Mouse (Mus musculus) ovary, postnatal 14 days (tissue): ENCODE results near the gene Gm10309.

Experiments used
- DNase-seq: peaks from one replicate; pipeline ENCODE4 v3.0.0; 2022; ENCODE audit warnings: low spot score

Gene Gm10309

GRCm38 (mm10) chr17:86470160-86470559, 34.9 kb downstream of the Gm10309 start:
- no peak for DNase-seq

DNA sequence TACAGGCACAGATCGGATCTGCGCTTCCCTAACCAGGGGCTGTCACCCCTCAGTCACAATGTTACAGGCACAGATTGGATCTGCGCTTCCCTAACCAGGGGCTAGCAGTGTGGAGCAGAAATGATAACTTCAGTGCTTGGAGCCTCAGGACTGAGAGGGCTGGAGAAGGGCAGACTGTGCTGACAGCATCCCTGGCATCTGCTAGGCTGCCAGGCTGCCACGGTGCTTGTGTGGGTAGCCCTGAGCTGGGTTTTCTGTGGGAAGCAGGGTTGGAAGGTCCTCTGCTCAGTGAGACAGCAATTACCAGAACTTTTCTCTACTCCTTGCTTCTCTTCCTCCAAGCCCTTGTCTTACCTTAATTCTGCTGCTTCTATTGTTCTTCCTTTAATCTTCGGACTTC, 37.1 kb downstream of the Gm10309 start:
- DNase-seq, result no peak

GRCm38 (mm10) chr17:86467291-86467898, 37.6 kb downstream of the Gm10309 start:
- no peak for DNase-seq

DNA sequence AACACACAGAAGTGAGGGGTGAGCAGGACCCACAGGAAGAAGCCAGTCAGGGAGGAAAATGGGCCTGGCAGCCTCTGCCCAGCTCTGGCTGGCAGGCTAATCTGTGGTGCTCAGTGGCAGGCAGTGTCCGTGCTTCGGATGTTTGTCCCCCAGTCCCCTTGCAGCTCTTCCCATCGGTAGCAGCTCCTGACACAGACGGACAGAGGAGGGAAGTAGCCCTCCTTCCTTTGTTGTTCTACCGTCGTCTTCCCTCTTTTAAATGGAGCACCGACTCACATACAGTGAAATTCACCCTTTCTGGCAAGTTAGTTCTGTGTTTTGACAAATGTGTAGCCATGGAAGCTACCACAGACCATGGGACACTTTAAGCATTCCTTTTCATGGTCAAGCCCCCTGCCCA, 38.2 kb downstream of the Gm10309 start:
- no peak for DNase-seq

DNA sequence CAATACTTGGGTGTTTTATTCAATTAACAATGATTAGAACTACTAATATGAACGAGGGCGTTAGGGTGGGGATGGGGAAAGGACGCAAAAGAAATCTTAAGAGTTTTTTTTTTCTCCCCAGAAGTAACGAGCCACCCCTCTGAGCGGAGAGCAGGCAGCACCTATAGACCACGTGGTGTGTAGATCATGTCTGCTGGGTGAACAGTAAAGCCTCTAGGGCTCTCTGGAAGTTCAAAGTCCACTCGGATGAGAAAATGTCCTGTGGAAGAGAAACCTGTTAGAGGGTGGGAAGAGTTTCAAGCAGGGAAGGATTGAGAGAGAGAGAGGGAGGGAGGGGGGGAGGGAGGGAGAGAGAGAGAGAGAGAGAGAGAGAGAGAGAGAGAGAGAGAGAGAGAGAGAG, 38.6 kb downstream of the Gm10309 start:
- DNase-seq, result no peak

DNA sequence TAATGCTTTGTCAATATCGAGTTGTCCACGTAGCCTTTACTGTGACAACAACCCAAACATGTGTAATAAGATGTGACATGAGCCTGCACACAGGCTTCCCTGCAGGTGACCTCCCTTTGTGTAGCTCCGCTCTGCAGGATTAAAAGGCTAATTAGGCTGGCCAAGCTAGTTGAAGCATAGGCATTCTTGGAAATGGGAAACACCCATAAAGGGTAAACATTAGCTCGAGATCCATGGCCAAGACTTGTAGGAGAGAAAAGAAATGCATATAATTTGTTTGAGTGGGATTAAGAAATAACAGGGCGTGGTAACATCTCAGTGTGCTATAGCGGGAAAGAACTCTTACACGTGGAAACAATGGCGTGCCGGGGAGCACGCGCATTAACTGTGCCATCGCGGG, 39.2 kb downstream of the Gm10309 start:
- no peak for DNase-seq

GRCm38 (mm10) chr17:86464689-86465363, 40.2 kb downstream of the Gm10309 start:
- DNase-seq, result no peak

DNA sequence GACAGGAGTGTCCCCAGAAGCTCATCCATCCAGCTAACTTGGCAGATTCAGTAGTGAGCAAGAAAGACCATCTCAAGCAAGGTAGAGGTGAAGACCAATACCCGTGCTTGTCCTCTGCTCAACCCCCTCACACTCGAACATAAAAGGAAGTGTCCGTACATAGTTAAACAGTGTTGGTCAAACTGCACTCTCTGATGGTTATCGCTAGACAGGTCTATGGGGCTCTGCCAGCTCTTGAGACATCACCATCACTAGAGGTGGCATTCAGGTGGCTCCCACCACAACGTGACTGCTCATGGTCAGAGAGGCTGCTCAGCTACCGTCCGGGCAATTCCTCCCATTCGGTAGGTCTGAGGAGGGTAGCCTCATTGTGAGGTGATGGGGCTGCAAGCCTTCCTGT, 40.8 kb downstream of the Gm10309 start:
- no peak for DNase-seq

DNA sequence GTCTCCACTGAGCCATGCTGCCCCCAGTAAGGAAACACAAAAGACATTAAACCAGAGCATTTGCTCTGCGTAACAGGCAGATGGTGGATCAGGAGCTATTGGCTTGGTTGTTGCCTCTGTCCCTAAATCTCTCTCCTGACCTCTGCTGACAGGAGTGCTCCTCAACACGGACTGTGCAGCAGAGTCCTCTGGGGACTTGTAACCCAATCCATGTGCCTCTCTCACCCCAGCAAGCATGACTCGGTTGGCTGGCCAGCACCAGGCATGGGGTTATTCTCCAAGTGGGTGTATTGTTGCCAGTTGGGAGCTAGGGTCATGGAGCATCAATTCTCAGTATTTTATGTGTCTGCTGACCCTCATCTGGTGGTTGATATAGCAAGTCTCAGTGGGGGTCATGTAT, 41.7 kb downstream of the Gm10309 start:
- no peak for DNase-seq

DNA sequence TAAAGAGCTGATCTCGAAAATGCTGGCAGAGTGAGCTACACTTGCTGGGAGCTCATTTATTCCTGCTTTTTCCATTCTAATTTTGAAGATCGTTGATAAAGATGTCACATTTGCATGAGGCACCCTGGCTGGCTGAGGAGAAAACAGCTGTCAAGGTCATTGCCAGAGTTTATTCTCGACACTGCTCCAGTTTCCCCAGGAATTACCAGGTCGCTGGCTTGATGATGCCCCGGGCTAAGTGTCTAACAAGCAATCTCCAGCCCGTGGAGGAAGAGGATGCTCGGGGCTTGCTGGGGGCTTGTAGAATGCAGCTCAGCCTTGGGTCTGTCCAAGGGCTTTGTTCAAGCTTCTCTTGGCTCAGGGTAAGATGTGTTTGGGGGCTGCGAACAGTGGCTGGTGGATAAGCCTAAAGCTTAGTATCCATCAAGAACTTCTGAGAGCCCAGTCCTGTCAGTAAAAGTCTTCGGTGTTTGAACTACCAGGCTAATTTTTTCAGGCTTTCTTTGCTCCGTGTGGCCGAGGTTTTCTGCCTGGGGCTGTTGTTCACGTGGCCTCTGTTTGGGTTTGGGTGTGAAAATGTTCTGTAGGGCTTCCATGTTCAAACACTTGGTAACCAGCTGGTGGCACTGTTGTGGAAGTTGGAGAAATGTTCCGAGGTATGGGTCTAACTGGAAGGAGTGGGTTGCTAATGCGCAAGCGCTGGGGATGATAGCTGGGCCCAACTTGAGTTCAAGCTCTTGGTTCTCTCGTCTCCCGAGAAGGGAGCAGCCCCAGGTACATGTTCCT, 44.2 kb downstream of the Gm10309 start:
- DNase-seq, result no peak

DNA sequence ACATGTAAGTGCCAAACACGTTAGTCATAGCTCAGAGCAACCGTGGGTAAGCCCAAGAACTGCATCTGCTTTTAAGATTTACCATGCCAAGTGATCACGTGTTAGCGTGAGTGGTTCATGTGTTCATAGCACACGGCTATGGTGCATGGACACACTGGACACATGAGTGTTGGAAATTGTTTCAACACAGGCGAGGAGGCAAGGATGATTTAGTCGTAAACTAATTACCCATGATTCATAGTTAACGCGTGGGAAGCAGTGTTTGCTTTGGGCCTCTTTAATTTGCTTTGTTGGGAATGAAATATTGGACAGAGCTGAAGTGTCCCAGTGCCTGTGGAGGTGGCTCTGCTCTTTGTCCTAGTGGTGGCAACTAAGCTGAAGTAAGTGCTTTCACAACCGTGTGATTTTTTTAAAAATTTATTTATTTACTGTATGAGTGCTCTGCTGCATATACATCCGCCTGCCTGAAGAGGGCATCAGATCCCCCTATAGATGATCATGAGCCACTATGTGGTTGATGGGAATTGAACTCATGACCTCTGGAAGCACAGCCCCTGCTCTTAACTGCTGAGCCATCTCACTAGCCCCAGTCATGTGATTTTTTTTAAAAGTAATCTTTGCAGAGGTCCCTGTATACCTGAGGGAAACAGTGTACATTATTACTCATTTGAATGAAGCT, 46.6 kb downstream of the Gm10309 start:
- no peak for DNase-seq

- DNase-seq, result no peak
Observed at GRCm38 (mm10) chr17:86456512-86456911, 48.5 kb downstream of the Gm10309 start.

DNA sequence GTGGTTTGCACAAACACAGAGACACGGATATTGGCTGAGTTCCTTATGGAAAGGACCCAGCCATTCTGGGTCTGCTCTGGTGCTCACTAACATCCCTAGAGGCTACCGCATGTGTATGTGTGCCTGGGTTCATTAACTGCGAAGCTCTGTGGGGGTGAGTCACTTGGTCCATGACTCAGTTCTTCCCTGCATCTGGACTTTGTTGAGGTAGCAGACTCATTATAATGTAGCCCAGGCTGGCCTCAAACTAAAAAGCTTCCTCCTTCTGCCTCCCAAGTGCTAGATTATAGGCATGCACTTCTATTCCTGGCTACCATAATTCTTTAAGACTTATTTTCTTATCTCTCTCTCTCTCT, 50.7 kb downstream of the Gm10309 start:
- no peak for DNase-seq

GRCm38 (mm10) chr17:86453673-86454350, 51.2 kb downstream of the Gm10309 start:
- no peak for DNase-seq

DNA sequence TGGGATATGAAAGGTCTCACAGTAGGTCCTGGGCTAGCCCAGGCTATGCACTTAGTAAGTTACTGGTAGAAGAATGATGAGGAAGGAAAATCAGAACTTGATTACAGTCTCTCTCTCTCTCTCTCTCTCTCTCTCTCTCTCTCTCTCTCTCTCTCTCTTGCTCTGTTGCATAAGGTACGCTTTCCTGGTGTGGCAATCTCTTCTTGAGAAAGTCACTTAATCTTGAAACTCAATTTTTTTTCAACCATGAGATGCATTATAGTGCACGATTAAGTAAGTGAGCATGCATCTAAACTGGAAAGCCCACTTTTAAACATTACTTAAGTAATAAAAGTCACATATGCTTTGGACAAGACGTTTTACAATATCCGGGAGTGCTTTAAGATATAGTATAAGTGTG, 52.1 kb downstream of the Gm10309 start:
- DNase-seq, result no peak
